Mouse (Mus musculus) adipocyte (in vitro differentiated cells): Measurements from ENCODE around the gene Alg9.
"Not testable (repeated sequence)": the region's sequence is repeated elsewhere in the genome, so short reads cannot be mapped to it uniquely, and the experiment has no call there.

Experiments used
- DNase-seq: peaks from one replicate; pipeline ENCODE4 v3.0.0-alpha.2; 2016; ENCODE audit warnings: low spot score

Gene Alg9

DNA sequence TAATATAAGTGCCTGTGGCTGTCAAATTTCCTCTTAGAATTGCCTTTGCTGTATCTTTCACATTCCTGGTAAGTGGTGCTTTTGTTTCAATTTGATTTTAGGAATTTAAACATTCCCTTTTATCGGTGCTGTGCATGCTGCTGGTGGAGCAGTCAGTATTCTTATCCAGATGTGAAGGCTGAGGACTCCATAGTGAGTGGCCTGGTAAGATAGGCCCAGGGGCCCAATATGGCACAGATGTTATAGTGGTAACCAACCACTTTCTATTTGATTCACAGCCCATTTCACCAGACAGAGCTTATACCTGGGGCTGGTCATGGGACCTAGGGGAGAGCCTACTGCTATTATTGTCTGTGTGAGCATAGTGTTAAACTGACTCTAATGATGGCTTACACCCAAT is 41.7 kb downstream of the Alg9 start:
- DNase-seq = no peak

GRCm38 (mm10) chr9:50818050-50818449 is 43.2 kb downstream of the Alg9 start:
- no peak for DNase-seq

DNA sequence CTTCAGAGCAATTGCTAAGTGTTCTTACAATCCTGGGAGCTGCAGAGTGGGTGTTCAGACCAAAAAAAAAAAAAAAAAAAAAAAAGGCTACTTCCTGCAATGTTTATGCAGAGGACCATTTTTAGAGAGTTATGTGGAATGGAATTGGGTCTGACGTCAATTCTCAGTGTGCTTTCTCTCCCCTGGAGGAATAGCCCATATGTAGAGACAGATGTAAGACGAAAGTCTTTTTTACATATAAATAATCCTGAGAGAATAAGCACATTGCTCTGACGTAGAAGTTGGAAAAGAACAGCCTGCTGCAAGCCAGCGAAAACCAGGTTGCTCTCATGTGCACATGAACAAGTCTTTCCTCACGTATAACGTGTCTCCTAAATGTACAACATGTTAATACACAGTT is 44.9 kb downstream of the Alg9 start:
- no peak for DNase-seq

DNA sequence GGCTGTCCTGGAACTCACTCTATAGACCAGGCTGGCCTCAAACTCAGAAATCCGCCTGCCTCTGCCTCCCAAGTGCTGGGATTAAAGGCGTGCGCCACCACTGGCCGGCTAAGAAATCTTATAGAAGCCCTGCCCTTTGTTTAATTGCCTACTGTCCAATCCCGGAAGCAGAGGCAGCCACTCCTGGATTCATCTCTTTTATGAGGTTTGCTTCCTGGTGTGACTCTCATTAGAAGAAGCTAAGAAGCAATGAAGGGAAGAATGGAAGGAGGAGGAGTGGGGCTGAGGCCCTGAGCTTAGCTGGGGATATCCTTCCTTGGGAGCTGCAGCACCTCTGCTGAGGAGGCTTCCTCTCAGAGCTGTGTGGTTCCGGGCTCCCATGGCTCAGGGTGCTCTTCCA is 46.8 kb downstream of the Alg9 start:
- no peak for DNase-seq

GRCm38 (mm10) chr9:50822216-50822615 is 47.4 kb downstream of the Alg9 start:
- no peak for DNase-seq

DNA sequence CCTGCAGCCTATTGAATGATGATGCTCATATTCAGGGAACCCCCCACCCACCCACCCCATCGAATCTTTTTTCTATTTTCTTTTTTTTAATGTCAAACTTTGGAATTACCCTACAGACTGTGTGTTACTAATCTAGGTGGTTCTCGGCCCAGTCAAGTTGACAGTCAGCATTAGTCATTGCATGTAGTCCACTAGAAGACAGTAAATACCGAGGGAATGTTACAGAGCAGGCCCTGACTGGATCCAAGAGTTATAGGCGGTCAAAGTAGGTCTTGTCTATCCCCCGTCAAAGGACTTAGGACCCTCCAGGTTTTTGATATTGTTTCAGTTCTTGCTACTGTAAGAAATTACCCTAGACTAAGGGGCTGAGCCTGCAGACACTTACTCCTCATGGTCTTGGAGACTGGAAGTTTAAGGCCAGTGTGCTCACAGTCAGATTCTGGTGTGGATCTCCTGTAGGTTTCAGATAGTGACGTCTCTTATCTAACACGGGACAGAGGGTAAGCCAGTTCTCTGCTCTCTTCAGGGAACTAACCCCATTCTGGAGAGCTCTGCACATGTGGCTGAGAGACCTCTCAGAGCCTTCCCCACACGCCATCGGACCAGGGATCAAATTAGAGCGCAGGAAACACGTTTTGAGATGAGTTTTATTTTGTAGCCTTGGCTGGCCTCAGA is 49.1 kb downstream of the Alg9 start:
- no peak for DNase-seq

DNA sequence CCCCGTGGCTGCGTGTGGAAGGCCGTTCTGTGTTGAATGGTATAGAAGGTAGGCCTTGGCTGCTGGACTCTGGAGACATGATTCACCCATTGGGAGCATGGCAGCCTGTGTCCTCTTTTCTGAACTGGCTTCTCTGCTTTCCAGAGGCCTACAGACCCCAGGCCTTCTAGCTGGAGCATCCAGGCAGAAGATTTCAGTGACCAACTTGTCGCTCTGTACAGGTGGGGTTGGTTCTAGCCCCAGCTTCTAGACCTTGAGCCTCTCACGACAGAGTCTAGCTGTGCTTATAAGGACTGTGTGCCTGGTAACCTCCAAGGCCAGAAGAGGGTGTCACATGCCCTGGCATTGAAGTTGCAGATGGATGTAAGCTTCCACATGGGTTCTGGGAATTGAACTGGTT is 56.7 kb downstream of the Alg9 start:
- DNase-seq = peak; percentile 27

DNA sequence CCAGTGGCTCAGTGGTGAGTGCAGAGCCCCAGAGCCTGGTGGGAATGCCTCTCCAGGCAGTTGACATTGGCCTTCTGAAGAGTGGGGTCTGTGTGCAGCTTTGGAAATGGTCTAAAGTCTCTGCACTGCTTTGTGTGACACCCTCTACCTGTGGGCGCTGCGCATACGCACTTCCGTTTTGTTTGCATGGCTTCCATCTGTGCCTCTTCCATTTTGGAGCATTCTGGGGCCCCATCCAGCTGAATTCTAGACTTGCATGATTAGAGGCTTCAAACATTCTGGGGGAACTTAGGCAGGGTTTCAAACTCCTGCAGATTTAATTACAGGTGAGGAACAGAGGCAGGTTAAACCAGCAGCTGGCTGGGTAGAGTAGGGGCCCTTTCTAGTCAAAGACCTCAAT is 57.3 kb downstream of the Alg9 start:
- DNase-seq = no peak

DNA sequence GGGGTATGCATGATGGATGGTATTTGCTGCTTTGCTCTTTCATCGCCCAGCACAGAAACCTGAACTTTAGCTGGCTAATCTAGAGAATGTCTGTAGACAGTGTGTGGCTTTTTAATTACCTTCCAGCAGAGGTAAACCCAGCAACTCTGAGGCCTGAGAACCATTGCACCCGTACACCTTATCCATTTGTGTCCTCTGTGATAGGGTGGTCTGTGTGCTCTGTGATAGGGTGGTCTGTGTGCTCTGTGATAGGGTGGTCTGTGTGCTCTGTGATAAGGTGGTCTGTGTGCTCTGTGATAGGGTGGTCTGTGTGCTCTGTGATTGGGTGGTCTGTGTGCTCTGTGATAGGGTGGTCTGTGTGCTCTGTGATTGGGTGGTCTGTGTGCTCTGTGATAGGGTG is 57.8 kb downstream of the Alg9 start:
- not testable (repeated sequence) for DNase-seq

DNA sequence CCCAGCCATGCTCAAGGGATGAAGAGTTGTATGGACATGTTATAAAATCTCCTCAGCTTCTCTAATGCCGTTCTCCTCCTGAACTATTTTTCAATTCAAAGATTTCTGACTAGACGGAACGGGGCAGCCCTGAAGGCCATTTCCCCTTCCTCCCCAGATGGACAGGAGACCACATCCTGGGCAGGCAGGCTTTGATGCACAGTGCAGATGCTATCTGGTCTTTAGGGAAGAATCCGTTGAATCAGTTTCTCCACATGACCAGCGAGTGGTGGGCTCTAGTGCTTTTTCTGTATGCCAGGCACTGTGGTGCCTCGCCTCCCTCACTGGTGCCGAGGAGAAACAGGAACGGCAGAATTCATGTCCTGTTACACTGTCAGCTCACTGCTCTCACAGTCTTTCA is 59.0 kb downstream of the Alg9 start:
- no peak for DNase-seq

GRCm38 (mm10) chr9:50835068-50835705 is 60.4 kb downstream of the Alg9 start:
- DNase-seq = peak; percentile 98

DNA sequence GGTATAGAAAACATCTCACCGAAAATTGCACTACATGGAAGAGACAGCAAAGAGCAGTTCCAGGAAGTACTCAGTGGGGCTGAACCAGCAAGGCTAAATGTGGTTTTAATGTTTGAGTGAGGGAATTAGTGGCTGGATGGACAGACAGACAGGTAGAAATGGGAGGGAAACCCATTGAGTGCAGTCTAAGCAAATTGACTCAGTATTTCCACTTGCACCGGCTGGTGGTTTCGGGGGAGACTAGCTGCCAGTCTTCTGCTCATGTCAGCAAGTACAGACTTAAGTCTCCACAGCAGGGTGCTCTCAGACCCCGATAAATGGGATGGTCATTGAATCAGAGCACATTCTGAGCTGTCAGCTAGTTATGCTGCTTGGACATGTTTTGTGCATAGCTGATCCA is 61.3 kb downstream of the Alg9 start:
- DNase-seq = no peak

- no peak for DNase-seq
Observed at GRCm38 (mm10) chr9:50841079-50841789, 66.4 kb downstream of the Alg9 start.

GRCm38 (mm10) chr9:50845081-50845480 is 70.3 kb downstream of the Alg9 start, which contains the start of gene Ppp2r1b:
Ppp2r1b (plus strand) TSS chr9:50845301.
- no peak for DNase-seq

GRCm38 (mm10) chr9:50845547-50845946 is 70.7 kb downstream of the Alg9 start:
- DNase-seq = no peak

- DNase-seq = no peak
Observed at GRCm38 (mm10) chr9:50847133-50847532, 72.3 kb downstream of the Alg9 start.

GRCm38 (mm10) chr9:50847606-50848368 is 73.0 kb downstream of the Alg9 start:
- no peak for DNase-seq

GRCm38 (mm10) chr9:50848821-50849220 is 74.0 kb downstream of the Alg9 start:
- DNase-seq = no peak

GRCm38 (mm10) chr9:50849249-50849648 is 74.4 kb downstream of the Alg9 start:
- DNase-seq = peak; percentile 97

DNA sequence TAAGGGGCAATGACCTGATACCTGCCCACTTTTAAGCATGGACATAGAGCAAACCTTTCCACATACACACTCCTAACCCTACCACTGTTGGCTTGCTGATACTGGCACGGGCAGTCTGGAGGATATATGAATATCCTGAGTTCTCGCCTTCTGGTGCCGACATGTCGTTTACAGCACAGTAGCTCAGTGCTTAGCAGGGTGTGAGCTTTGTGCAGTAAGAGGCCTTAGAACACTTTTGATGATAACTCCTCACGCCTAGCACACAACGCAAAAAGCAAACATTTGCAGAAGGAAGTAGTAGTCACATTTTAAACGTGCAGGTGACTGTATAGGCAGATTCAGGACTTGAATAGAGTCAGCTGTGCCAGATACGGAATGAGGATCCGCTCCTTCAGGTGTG is 74.9 kb downstream of the Alg9 start:
- no peak for DNase-seq

GRCm38 (mm10) chr9:50850271-50850670 is 75.5 kb downstream of the Alg9 start:
- DNase-seq = no peak

DNA sequence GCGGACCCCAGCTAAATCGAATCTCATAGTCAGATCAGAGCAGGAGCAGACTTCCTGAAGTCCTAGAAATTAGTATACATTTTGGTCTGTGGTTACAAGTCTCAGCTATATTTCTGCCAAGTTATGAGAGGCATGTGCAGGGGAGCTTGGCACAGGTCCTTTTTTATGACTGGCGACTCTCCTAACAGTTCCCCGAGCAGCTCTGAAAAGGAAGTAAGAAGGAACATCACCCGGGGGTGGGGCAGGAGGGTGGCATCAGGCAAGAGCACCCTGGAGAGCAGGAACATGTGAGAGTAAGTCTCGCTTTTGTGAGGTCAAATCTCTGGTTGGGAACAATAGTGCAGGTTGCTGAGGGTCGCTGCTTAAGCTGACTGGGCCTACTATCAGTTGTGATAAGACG is 75.9 kb downstream of the Alg9 start:
- DNase-seq = no peak
